In genomic region chr10:67061367-67061801, GRCm38 (mm10) we compare ENCODE assay signal across 8 mouse cellular contexts. TPM values are rescaled to one million over a fixed set of nuclear protein-coding genes. Genes with fewer than 3 reads are reported as not detected.
A peak's percentile ranks its signal among the peaks of the same experiment; 100 is the strongest.
DNase-seq lines count a peak whose midpoint lies in the region; ATAC-seq and TF ChIP-seq lines count a peak whose summit lies in the region.

No protein-coding gene starts in this region.

- H3K4me3 ChIP-seq in left cerebral cortex, adult 2 months, result peak overlapping the region; percentile 15; the same call in 1 of the 2 replicates
- H3K4me3 ChIP-seq in embryonic facial prominence, embryonic 13.5 days, result no peak overlapping the region
- H3K4me3 ChIP-seq in hindbrain, embryonic 15.5 days, result no peak overlapping the region
- no peak overlapping the region for H3K4me3 ChIP-seq in midbrain, embryonic 12.5 days

- DNase-seq in left cerebral cortex, adult 2 months (ENCODE audit: extremely low spot score in 1 of 2, low spot score in 2 of 2), result no peak
- no peak for DNase-seq in left cerebral cortex, postnatal 14 days (ENCODE audit: low spot score in 2 of 2)
- DNase-seq in right cerebral cortex, postnatal 14 days, result no peak

- 21% methylated on average over 10 of the region's 10 CpGs for WGBS in embryonic facial prominence, embryonic 13.5 days
- 13% methylated on average over 10 of the region's 10 CpGs for WGBS in hindbrain, embryonic 15.5 days
- 47% methylated on average over 10 of the region's 10 CpGs for WGBS in midbrain, embryonic 12.5 days

- H3K36me3 ChIP-seq in embryonic facial prominence, embryonic 13.5 days, result no peaks in the 10 kb centered on the region
- no peaks in the 10 kb centered on the region for H3K36me3 ChIP-seq in hindbrain, embryonic 15.5 days
- no peaks in the 10 kb centered on the region for H3K36me3 ChIP-seq in midbrain, embryonic 12.5 days

- no peak for TF ChIP-seq CTCF in left cerebral cortex, adult 2 months (IDR thresholded peaks at IDR 0.05)

- H3K27ac ChIP-seq in left cerebral cortex, adult 2 months, result peak overlapping the region; percentile 69
- peak overlapping the region; percentile 41; the same call in 1 of the 2 replicates for H3K27ac ChIP-seq in embryonic facial prominence, embryonic 13.5 days
- H3K27ac ChIP-seq in hindbrain, embryonic 15.5 days (replicated peaks), result peak overlapping the region; percentile 69
- peak overlapping the region; percentile 16 for H3K27ac ChIP-seq in midbrain, embryonic 12.5 days (replicated peaks)

- no peaks in the 10 kb centered on the region for H3K27me3 ChIP-seq in embryonic facial prominence, embryonic 13.5 days
- H3K27me3 ChIP-seq in hindbrain, embryonic 15.5 days, result no peaks in the 10 kb centered on the region
- H3K27me3 ChIP-seq in midbrain, embryonic 12.5 days, result no peaks in the 10 kb centered on the region

- H3K4me2 ChIP-seq in embryonic facial prominence, embryonic 13.5 days, result 0 out of 2 replicates have a peak overlapping the region, but pooled peaks have one; percentile 2
- peak overlapping the region; percentile 22; the same call in 1 of the 2 replicates for H3K4me2 ChIP-seq in hindbrain, embryonic 15.5 days
- H3K4me2 ChIP-seq in midbrain, embryonic 12.5 days (replicated peaks), result 0 out of 2 replicates have a peak overlapping the region, but pooled peaks have one; percentile 3

- no peaks in the 10 kb centered on the region for H3K9me3 ChIP-seq in embryonic facial prominence, embryonic 13.5 days
- no peaks in the 10 kb centered on the region for H3K9me3 ChIP-seq in hindbrain, embryonic 15.5 days
- no peaks in the 10 kb centered on the region for H3K9me3 ChIP-seq in midbrain, embryonic 12.5 days

- no peak for ATAC-seq in embryonic facial prominence, embryonic 13.5 days (ENCODE audit: insufficient number of reproducible peaks, insufficient read depth, low FRiP score, low TSS enrichment, low read depth)
- ATAC-seq in hindbrain, embryonic 15.5 days (ENCODE audit: low FRiP score, low read depth), result peak; percentile 36; the same call in 1 of the 2 replicates
- no peak for ATAC-seq in midbrain, embryonic 12.5 days (ENCODE audit: low FRiP score, low read depth)
- no peak for ATAC-seq in megakaryocyte progenitor cell, adult 5-6 weeks (replicated peaks; ENCODE audit: poor library complexity)
- no peak for ATAC-seq in monocyte, adult 5-6 weeks (replicated peaks; ENCODE audit: insufficient number of reproducible peaks, low FRiP score, low TSS enrichment, poor library complexity, severe bottlenecking)

- H3K4me1 ChIP-seq in embryonic facial prominence, embryonic 13.5 days, result peaks cover 38% of the 10 kb centered on the region
- H3K4me1 ChIP-seq in hindbrain, embryonic 15.5 days (replicated peaks), result peaks cover 43% of the 10 kb centered on the region
- peaks cover 22% of the 10 kb centered on the region for H3K4me1 ChIP-seq in midbrain, embryonic 12.5 days

- intact Hi-C loops in left cerebral cortex, adult 2 months (cut with DNase I), result no loop called here
- intact Hi-C loops in left cerebral cortex, postnatal 14 days (cut with DNase I), result no loop called here

- H3K9ac ChIP-seq in embryonic facial prominence, embryonic 13.5 days, result no peak overlapping the region
- H3K9ac ChIP-seq in hindbrain, embryonic 15.5 days, result no peak overlapping the region
- H3K9ac ChIP-seq in midbrain, embryonic 12.5 days (replicated peaks), result no peak overlapping the region

RNA-seq across cellular contexts. Expression of gene Jmjd1c, which starts 34.5 kb away (rescaled TPM):
- total RNA-seq in left cerebral cortex, adult 2 months (2021), result 100 to 1,000 TPM in 1 of 2 experiments, 10 to 100 TPM in 1; 86.3 to 102 TPM
- 10 to 100 TPM; 85.6 to 90.5 TPM for total RNA-seq in left cerebral cortex, postnatal 14 days (2021)
- 50.7 and 53.0 TPM in 2 replicates for polyA plus RNA-seq in embryonic facial prominence, embryonic 13.5 days (2015; fragmentation: Nextera tagmentation; extraction: Ambion mirVana)
- 51.0 and 53.9 TPM in 2 replicates for polyA plus RNA-seq in hindbrain, embryonic 15.5 days (2015; fragmentation: Nextera tagmentation; extraction: Ambion mirVana)
- 54.2 and 56.5 TPM in 2 replicates for polyA plus RNA-seq in midbrain, embryonic 12.5 days (2016; fragmentation: Nextera tagmentation; extraction: Ambion mirVana)
- 82.6 and 124 TPM in 2 replicates for total RNA-seq in megakaryocyte progenitor cell, adult 5-6 weeks (2015)
- 49.5 and 79.8 TPM in 2 replicates for total RNA-seq in megakaryocyte progenitor cell, adult 5-6 weeks (2017)
- total RNA-seq in monocyte, adult 5-6 weeks (2017), result 110 to 165 TPM (median 124 TPM) in 3 replicates

RNA-seq across cellular contexts. Expression of gene Reep3, which starts 35.4 kb away (rescaled TPM):
- 10 to 100 TPM; 16.6 to 17.8 TPM for total RNA-seq in left cerebral cortex, adult 2 months (2021)
- 10 to 100 TPM; 24.2 to 26.3 TPM for total RNA-seq in left cerebral cortex, postnatal 14 days (2021)
- 46.3 and 51.3 TPM in 2 replicates for polyA plus RNA-seq in embryonic facial prominence, embryonic 13.5 days (2015; fragmentation: Nextera tagmentation; extraction: Ambion mirVana)
- 32.8 and 36.2 TPM in 2 replicates for polyA plus RNA-seq in hindbrain, embryonic 15.5 days (2015; fragmentation: Nextera tagmentation; extraction: Ambion mirVana)
- 46.0 and 48.4 TPM in 2 replicates for polyA plus RNA-seq in midbrain, embryonic 12.5 days (2016; fragmentation: Nextera tagmentation; extraction: Ambion mirVana)
- total RNA-seq in megakaryocyte progenitor cell, adult 5-6 weeks (2015), result 25.3 and 28.7 TPM in 2 replicates
- 12.1 and 12.2 TPM in 2 replicates for total RNA-seq in megakaryocyte progenitor cell, adult 5-6 weeks (2017)
- total RNA-seq in monocyte, adult 5-6 weeks (2017), result 12.9 to 19.6 TPM (median 19.1 TPM) in 3 replicates

Comparison
In these comparisons a context has a peak if more than half of its experiments do, and no peak if none do; other contexts are left out.
1. H3K27ac ChIP-seq: peak in every context shown above with its lines; median percentile 69 in left cerebral cortex, adult 2 months; 69 in hindbrain, embryonic 15.5 days; 41 in embryonic facial prominence, embryonic 13.5 days; 16 in midbrain, embryonic 12.5 days.